Mouse (Mus musculus): ENCODE data around the gene Cpa5. TPM values are rescaled to one million over a fixed set of nuclear protein-coding genes. Genes with fewer than 3 reads are reported as not detected.

Gene Cpa5
- total and polyA plus RNA-seq, 3 experiments, result not detected

GRCm38 (mm10) chr6:30654932-30655331, 44.1 kb downstream of the Cpa5 start:
- H3K36me3 ChIP-seq (ENCODE audit: control insufficient read depth in 1 of 2, insufficient read depth in 2 of 2, low read length in 2 of 2), result no peaks in the 10 kb centered on the region; a peak in 1 of 4 replicates
- no peaks in the 10 kb centered on the region for H3K4me1 ChIP-seq (ENCODE audit: control insufficient read depth in 1 of 2, insufficient read depth in 2 of 2, low read length in 2 of 2)
- H3K27ac ChIP-seq (ENCODE audit: control insufficient read depth, low read depth, low read length), result no peak overlapping the region
- H3K27me3 ChIP-seq (ENCODE audit: control insufficient read depth in 1 of 2, insufficient read depth in 2 of 2, low read length in 2 of 2), result no peaks in the 10 kb centered on the region
- no peak for DNase-seq (ENCODE audit: low read depth, low spot score)
- no peaks in the 10 kb centered on the region for H3K79me2 ChIP-seq (ENCODE audit: control insufficient read depth, insufficient read depth, low read length, poor library complexity)
- no peaks in the 10 kb centered on the region for H3K9me3 ChIP-seq (replicated peaks; ENCODE audit: insufficient read depth, low read length)
- TF ChIP-seq MEF2A (IDR thresholded peaks at IDR 0.05; ENCODE audit: extremely low read depth, insufficient replicate concordance, low read depth, low read length, poor library complexity, severe bottlenecking) (no peak), POLR2A (IDR thresholded peaks at IDR 0.05; ENCODE audit: control insufficient read depth in 1 of 2, insufficient read depth in 1 of 2, low read depth in 1 of 2, low read length in 2 of 2, poor library complexity in 1 of 2) (no peak), ELF1 (IDR thresholded peaks at IDR 0.05; ENCODE audit: low read depth, low read length) (no peak), ZKSCAN1 (IDR thresholded peaks at IDR 0.05; ENCODE audit: low read depth, low read length) (no peak), MYB (IDR thresholded peaks at IDR 0.05; ENCODE audit: low read depth, low read length) (no peak), TCF12 (IDR thresholded peaks at IDR 0.05; ENCODE audit: low read depth, low read length) (no peak), ETS1 (IDR thresholded peaks at IDR 0.05; ENCODE audit: low read depth, low read length) (no peak), RCOR1 (IDR thresholded peaks at IDR 0.05; ENCODE audit: low read depth, low read length) (no peak), SMC3 (IDR thresholded peaks at IDR 0.05; ENCODE audit: low read depth, low read length) (no peak), CTCF (IDR thresholded peaks at IDR 0.05 in 2 of 3, conservative IDR thresholded peaks at IDR 0.05 in 1 of 3; ENCODE audit: control insufficient read depth in 1 of 3, insufficient read depth in 1 of 3, low read depth in 2 of 3, low read length in 3 of 3, poor library complexity in 1 of 3, severe bottlenecking in 1 of 3) (no peak), BHLHE40 (IDR thresholded peaks at IDR 0.05; ENCODE audit: borderline replicate concordance, low read depth, low read length) (no peak), ZNF384 (IDR thresholded peaks at IDR 0.05; ENCODE audit: low read depth, low read length) (no peak), JUND (IDR thresholded peaks at IDR 0.05; ENCODE audit: low read depth, low read length) (no peak)
- no peak overlapping the region for H3K9ac ChIP-seq (ENCODE audit: control insufficient read depth, low read depth, low read length, poor library complexity, severe bottlenecking)
- no peak overlapping the region for H3K4me3 ChIP-seq (ENCODE audit: control insufficient read depth in 1 of 2, insufficient read depth in 1 of 2, low read depth in 2 of 2, low read length in 2 of 2)

DNA sequence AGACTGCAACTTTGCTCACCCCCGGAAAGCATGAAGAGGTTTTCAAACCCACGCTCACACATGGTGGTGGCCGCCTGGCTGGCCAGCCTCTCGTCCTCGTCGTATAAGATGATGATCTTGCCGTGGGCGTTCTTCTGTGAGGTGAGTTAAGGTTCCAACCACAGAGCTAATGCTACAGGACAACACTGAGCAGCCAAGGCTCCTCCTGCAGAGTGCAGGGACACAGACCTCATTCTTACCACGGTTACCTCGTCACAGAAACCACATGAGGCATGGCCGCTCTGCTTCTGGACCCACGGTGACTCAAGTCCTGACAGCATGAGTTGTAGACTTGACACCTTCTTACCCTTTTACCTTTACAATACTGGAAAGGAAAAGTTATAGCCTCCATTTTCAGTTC, 46.5 kb downstream of the Cpa5 start:
- H3K9me3 ChIP-seq (replicated peaks; ENCODE audit: insufficient read depth, low read length), result no peaks in the 10 kb centered on the region
- H3K79me2 ChIP-seq (ENCODE audit: control insufficient read depth, insufficient read depth, low read length, poor library complexity), result no peaks in the 10 kb centered on the region
- no peak overlapping the region for H3K9ac ChIP-seq (ENCODE audit: control insufficient read depth, low read depth, low read length, poor library complexity, severe bottlenecking)
- no peak overlapping the region for H3K27ac ChIP-seq (ENCODE audit: control insufficient read depth, low read depth, low read length)
- TF ChIP-seq NELFE (IDR thresholded peaks at IDR 0.05; ENCODE audit: low read depth, low read length) (no peak), ZNF384 (IDR thresholded peaks at IDR 0.05; ENCODE audit: low read depth, low read length) (no peak), BHLHE40 (IDR thresholded peaks at IDR 0.05; ENCODE audit: borderline replicate concordance, low read depth, low read length) (no peak), USF1 (IDR thresholded peaks at IDR 0.05; ENCODE audit: low read depth, low read length) (no peak), CHD2 (IDR thresholded peaks at IDR 0.05; ENCODE audit: low read length) (no peak), POLR2AphosphoS5 (IDR thresholded peaks at IDR 0.05; ENCODE audit: borderline replicate concordance, low read depth, low read length) (no peak), JUND (IDR thresholded peaks at IDR 0.05; ENCODE audit: low read depth, low read length) (no peak), MAFK (IDR thresholded peaks at IDR 0.05; ENCODE audit: borderline replicate concordance, low read depth, low read length) (no peak)
- H3K27me3 ChIP-seq (ENCODE audit: control insufficient read depth in 1 of 2, insufficient read depth in 2 of 2, low read length in 2 of 2), result no peaks in the 10 kb centered on the region
- no peaks in the 10 kb centered on the region; a peak in 1 of 4 replicates for H3K36me3 ChIP-seq (ENCODE audit: control insufficient read depth in 1 of 2, insufficient read depth in 2 of 2, low read length in 2 of 2)
- no peaks in the 10 kb centered on the region for H3K4me1 ChIP-seq (ENCODE audit: control insufficient read depth in 1 of 2, insufficient read depth in 2 of 2, low read length in 2 of 2)
- H3K4me3 ChIP-seq (ENCODE audit: control insufficient read depth in 1 of 2, insufficient read depth in 1 of 2, low read depth in 2 of 2, low read length in 2 of 2), result no peak overlapping the region
- no peak for DNase-seq (ENCODE audit: low read depth, low spot score)
